Mouse (Mus musculus): ENCODE data around the gene Ppp1r3e.

The Ppp1r3e gene

DNA sequence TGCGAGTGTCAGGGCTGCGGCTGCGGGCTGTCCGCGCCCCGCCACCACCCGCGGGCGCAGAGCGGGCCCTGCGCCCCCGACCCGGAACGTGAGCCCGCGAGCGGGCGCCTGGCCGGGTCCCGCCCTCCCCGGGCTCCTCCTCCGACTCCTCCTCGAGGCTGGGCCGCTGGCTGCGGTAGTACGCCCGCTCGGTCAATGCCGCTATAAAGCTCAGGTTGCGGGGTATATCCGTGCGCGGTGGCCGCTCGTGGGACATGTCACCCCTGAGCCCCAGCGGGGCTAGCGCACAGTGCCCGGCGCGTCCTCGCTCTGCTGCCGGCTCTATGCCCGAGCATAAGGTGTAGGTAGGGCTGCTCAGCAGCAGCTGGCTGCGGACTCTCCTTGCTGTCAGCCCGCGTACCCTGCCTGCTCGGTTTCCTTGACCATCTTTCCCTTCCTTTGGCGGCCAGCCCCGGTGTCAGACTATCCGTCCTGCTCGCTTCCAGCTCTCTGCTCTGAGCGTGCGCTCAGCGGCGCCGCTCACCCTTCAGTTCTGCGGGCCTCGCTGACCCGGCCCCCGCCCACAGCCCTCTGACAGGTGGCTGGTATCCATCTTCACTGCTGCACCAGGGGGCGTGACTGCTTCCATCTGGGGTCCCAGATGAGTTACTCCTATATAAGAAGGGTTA lies at the start of gene Ppp1r3e:
Ppp1r3e (minus strand) TSS at position 503 of the 668 bp plus-strand sequence.
- peak; percentile 63 for DNase-seq

DNA sequence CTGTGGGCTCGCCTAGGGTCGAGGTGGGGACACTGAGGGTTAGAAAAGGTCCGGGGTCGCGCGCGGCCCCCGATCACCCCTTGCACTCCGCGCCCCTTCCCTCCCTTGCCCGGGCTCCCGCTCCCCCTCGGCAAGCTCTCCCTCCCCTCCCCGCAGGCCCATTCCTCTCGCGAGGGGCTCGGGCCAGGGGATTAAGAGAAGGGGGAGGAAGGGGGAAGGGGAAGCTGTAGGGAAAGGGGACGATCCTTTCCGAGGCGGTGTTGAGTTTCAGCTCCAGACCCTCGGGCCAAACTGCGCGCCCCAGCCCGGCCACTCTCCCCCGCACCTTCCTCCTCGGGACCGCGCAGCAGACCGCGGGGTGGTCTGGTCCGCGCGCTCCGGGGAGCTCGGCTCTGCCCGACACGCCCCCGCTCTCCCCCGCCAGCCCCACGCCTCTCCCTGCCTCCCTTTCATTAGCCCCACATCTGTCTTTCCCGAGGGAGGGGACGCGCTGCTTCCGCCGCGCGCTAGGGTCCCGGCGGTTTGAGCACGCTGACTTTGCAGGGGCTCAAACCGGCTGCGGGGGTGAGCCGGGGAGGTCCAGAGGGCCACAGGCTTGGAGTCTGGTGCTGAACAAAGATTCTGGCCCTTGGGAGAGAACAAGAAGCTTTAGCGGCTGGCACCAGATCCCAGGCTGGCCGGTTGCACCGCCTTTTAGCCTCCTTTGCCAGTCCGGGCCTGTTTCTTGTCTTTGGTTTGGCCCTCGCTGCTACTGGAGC lies 49.2 kb upstream of the Ppp1r3e start:
- peak; percentile 40 for DNase-seq

DNA sequence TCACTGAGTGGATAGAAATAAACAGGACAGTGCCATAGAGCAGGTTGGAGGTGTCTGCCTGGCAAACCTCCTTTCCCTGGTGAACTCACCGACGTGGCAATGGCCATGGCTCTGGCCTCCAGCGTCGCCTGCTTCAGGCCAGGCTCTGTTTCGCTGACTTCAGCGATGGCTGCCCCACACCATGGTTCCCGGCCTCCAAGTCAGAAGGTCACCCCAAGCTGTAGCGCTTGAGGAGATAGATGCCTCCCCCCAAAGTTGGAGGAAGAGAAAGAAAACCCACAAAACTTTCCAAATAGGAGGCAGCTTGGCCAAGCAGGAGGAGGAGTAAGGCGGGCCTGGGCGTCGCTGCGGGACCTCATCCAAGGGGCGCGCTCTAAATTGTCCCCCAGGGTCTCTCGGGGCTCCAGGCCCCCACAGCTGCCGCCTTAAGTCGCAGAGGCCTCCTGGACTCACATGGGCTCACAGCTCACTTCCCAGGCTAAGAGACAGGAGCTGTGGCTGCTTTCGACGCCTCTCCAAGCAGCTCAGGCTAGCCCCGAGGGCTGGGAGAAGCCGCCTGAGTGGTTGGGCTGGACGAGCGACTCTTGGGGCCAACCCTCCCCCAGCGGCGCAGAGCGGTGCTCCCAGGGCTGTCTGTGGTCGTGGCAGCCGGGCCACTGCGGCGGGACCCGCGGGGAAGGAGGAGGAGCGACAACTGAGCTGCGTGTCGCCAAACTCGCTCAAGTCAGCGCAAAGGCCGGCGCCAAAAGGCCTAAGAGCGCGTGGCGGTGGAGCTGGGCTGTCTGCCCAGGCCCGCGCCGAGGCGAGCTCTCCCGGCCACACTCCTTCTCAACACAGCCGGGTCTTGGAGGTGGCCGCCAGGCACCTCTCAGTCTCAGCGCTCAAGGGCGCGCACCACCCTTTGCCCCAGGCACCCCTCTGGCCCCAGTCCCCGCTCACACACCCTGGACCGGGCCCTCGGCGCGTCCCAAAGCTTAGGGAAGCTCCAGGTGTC lies 48.3 kb upstream of the Ppp1r3e start, which contains the start of gene Efs:
Efs (minus strand) TSS at position 778 of the 994 bp plus-strand sequence.
- peak; percentile 50 for DNase-seq

DNA sequence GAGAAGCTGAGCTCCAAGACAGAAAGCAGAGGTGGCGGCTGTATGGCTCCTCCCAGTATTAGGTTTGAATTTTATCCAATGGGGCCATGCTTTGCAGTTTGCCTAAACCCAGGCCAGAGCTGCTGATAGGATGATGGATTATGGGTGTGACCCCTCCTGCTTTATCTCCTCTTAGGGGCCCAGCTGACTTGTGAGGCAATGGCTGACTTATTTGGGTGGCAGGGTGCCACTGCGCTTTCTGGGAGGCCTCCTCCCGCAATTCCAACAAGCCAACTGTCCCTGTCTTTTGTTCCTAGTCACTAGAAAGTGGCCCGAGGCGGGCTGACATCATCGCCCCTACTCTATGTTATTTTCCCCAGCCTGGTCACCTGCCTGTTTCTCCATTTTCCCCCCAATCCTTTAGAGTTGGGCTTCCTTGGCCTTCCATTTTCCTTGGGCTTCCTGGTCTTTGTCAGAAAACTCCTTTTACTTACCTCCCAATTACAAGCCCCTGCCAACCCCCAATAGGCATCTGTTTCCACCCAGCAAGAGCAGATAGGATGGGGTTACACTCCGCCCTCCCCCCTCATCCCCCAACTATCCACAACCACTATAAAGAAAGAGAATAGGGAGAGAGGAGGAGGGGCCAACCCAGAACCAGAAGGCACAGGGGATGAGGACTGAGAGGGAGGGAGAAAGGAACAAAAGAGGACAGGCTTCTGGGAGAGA lies 47.4 kb upstream of the Ppp1r3e start:
- DNase-seq = peak; percentile 35

DNA sequence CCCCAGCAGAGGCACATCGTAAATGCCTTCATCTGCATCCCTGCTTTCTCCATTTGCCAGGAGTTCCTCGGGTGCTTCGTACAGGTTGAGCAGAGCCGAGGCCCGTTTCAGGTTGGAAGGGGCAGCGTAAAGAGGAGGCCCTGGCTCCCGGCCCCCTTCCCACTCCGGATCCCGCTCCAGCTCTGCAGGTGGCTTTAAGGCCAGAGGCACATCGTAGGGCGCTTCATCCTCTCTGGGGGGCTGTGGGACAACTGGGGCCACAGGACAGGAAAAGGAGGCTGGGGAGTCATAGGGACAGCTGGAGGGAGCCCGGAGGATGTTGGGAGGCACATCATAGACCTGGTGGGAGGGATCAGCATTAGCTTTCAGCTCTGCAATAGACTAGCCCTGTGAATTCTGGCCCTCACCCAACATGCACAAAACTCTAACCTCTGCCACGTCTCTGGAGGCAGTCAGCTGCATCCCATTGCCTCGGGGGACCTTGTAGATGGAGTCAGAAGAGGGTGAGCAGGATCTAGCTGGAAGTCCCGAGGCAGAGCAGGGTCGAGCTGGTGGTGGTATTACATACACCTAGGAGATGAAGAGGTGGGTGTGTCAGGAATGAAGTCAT lies 42.8 kb upstream of the Ppp1r3e start:
- no peak for DNase-seq

DNA sequence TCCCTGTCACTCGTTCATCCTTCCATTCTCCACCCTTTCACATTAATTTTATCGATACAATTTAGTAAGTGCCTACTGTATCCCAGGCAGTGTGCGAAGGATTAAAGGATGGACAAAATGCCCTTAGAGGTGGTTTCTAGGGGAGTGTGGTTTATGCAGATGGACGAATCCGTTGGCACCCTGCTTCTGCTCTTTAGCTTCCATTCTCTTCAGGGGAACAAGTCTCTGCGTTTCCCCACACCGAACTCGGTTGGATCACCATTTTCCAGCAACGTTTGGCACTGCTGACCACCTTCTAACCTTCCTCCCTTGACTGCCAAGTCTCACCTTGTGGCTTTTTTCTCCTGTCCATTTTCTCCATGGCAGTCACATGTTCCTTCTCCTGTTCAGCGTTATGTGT lies 36.0 kb upstream of the Ppp1r3e start:
- DNase-seq = no peak

DNA sequence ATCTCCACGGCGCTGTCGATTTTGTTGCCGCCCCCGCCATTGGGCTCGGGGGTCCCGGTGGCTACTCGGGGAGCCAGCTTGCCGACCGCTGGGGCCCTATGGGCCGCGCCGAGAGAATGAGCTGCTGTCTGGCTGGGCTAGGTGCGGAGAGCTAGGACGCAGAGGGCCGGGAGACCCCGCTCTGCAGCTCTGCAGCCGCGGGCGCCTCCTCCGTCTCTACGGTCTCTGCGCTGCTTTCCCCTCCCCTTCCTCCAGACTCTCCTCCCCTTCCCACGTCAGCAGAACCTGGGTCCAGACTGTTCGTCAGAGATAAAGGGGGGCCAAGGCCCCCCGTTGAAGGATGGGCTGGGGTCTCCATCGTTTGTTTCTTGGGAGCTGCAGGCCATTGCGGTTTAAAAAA lies 35.5 kb upstream of the Ppp1r3e start, which contains the start of gene Slc22a17:
Slc22a17 (minus strand) TSS at position 247 of the 400 bp plus-strand sequence.
- DNase-seq = peak; percentile 72

DNA sequence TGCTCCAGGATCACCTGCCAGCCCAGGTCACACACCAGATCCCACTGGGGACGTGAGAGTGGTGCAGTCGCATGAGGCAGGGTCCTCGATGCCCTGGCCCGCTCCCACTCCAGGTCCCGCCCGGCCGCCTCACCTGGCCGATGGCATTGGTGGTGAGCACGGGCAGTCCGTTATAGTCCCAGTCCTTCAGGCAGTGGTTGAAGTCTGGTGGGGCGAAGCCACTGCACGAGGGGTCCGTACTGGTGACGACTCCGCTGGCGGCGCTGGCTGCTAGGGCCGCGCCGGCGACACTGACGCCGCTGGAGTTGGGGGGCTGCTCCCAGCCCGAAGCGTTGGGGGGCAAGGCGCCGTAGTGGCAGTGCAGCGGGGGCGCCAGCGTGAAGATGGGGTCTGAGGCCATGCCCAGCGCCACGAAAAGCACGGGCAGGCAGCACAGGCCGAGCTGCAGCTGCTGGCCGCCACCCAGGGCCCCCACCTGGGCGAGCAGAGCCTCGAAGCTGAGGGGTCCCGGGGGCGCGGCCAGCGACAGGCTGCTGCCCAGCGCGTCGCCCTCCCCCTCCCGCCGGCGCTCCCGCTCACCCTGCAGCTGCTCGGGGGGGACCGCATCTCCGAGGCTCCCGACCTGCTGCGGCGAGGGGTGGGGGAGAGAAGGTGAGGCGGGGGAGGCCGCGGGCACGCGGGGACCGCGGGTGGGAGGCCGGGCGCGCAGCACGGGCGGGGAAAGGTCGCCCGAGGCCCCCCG lies 34.9 kb upstream of the Ppp1r3e start:
- no peak for DNase-seq

DNA sequence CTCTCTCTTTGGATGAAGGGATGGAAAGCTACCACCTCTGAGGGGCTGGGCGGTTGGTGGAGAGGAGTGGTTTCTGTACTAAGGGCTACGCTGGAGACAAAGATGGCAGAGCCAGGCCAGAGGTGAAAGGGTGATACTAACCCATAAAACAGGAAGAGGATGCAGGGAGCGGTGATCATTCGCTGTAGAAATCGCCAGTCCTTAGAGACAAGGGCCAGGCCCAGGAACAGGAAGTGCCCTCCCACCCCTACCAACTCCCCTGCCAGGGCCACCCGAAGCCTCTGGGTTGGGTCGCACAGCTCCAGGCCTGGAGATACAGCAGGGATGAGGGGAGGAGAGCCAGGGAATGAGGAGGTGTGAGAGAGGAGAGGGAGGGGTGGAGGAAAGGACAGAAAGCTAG lies 31.3 kb upstream of the Ppp1r3e start:
- DNase-seq = no peak

DNA sequence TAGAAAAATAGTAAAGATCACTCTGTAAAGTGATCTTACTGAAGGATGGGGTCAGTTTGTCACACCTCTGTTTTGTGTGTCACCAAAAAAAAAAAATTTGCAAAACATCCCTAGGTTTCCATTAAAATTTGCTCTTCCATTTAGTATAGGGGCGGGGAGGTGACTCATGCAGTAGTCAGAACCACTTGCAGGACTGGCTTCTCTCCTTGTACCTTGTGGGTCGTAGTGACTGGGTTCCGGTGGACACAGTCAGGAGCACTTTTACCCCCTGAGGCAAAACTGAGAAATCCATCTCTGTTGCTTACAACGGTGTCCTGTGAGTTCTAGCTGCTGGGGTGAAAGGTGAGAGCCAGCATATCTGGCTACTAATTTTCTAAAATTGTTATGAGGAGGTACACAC lies 26.3 kb upstream of the Ppp1r3e start:
- no peak for DNase-seq

DNA sequence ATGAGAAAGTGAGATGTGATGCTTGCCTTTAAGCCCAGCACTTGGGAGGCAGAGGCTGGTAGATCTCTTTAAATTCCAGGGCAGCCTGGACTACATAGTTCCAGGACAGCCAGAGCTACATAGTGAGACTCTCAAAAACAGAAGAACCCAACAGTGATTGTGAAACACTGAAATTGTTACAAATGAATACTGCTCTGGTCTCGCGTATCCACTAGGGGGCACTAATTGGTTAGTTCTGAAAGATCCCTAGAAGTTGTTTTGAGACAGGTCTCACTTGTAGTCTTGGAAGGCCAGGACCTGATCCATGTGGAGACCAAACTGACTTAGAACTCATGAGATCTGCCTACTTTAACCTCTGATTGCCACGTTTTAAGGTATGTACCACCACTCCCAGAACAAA lies 23.0 kb upstream of the Ppp1r3e start:
- peak; percentile 81 for DNase-seq

DNA sequence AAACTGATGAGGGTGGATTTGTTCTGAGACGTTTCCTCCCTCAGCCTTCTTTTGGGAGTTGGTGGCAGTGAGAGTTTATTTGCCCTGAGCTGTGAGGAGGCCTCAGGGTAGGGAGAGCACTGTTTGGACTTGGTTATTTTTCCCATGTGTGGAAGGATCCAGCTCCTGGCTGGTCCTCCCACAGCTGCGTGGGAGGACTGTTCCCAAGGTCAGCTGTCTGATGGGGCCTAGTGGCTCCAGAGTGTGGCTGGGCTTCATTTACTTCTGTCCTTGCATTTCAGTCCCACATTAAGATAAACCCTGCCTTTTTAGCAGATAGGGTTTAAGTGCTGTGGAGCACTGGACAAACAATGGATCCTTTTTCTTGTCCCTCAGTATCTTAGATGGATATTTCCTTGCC lies 20.1 kb upstream of the Ppp1r3e start:
- no peak for DNase-seq

DNA sequence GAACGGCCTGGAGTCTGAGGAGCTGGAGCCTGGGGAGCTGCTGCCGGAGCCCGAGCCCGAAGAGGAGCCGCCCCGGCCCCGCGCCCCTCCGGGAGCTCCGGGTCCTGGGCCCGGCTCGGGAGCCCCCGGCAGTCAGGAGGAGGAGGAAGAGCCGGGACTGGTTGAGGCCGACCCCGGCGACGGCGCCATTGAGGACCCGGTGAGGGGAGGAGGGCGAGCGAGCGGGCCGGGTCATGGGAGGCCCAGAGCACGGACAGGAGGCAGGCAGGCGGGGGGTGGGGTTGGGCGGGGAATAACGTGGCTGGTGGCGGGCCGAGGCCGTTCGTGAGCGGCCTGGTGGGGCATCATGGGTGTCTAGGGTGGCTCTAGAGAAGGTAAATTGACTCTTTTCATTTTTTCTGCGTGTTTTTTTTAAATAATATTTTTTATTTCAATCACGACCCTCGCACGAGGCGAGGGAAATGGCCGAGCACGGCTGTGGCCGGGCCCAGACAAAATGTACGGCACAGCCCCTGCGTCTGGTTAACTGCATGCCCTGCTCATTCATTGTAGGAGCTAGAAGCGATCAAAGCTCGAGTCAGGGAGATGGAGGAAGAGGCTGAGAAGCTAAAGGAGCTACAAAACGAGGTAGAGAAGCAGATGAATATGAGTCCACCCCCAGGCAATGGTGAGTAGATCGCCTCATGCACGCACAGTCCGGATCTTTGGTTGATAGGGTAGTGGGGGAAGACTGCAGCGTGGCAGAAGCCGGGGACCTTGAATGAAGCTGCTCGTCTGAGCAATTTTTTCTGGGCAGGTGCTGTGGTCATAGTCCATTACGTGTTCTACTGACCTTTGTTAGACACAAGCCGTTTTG lies 17.2 kb upstream of the Ppp1r3e start:
- peak; percentile 67 for DNase-seq

DNA sequence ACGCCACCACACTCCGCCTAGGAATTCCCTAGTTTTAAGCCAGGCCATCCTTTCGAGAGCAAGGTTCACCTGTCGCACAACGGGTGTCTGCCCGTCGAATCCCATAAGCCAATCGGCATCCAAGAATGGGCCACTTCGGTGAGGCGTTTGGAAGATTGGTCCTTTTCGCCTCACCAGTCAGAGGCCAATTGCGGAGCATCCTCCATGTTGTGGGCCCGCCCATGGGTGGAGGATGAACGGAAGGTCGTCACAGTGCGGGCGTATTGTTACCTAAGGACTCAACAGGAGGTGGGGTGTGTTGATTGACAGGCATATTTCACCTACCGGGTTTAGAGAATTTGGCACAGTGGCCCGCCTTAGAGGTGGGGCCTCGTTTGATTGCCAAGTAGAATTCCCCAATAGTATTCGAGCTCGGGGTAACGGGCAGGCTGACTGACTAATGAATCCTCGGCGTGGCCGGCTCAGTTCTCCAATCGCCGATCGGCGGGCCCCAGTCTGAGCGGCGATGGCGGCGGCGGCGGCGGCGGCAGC lies 16.4 kb upstream of the Ppp1r3e start:
- DNase-seq = peak; percentile 95

DNA sequence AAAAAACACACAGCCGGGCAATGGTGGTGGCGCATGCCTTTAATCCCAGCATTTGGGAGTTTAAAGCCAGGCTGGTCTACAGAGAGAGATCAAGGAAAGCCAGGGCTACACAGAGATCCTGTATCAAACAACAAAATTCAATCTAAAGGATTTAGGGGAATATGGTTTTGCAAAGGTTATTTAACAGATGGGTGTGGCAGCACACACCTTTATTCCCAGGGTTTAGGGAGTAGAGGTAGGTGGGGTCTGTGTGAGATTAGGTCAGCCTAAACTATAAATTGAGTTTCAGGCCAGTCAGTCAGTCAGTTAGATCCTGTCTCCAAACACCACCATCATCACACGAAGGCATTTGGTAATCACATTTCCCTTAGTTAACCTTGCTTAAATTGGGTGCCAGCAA lies 14.8 kb upstream of the Ppp1r3e start, which contains the start of gene Pabpn1:
Pabpn1 (plus strand) TSS at position 301 of the 400 bp plus-strand sequence.
- no peak for DNase-seq

DNA sequence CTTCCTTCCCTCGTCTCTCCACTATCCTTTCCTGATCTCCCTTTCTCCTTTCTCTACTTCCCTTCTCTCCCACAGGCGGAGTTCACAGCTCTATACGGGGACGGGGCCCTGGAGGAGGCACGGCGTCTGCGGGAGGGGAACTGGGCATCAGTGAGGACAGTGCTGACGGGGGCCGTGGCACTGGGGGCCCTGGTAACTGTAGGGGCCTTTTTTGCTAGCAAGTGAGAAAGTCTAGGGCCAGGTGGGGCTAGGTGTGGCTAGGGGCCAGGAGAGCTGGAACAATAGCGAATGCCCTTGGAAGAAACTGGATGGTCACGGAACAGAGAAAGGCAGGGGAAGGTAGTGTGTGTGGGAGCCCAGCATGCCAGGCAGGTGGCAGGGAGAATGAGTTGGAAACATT lies 8.0 kb upstream of the Ppp1r3e start:
- no peak for DNase-seq

DNA sequence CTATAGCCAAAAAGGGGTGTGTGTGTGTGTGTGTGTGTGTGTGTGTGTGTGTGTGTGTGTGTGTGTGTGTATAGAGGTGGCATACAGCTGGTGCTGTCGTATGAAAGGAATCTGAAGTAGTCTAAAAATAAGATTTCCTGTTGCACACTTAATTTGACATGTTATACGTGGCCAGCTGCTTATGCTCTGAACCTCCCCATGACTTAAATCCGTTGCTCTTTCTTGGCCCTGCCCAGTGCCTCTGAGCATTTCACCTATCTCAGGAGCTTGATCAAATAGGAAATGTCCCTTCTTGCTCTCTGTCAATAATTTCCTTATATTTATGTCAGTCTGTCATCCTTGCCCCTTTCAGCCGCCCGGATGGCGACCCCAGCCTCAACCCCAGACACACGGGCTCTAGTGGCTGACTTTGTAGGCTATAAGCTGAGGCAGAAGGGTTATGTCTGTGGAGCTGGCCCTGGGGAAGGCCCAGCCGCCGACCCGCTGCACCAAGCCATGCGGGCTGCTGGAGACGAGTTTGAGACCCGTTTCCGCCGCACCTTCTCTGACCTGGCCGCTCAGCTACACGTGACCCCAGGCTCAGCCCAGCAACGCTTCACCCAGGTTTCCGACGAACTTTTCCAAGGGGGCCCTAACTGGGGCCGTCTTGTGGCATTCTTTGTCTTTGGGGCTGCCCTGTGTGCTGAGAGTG lies 6.8 kb upstream of the Ppp1r3e start:
- DNase-seq = no peak

DNA sequence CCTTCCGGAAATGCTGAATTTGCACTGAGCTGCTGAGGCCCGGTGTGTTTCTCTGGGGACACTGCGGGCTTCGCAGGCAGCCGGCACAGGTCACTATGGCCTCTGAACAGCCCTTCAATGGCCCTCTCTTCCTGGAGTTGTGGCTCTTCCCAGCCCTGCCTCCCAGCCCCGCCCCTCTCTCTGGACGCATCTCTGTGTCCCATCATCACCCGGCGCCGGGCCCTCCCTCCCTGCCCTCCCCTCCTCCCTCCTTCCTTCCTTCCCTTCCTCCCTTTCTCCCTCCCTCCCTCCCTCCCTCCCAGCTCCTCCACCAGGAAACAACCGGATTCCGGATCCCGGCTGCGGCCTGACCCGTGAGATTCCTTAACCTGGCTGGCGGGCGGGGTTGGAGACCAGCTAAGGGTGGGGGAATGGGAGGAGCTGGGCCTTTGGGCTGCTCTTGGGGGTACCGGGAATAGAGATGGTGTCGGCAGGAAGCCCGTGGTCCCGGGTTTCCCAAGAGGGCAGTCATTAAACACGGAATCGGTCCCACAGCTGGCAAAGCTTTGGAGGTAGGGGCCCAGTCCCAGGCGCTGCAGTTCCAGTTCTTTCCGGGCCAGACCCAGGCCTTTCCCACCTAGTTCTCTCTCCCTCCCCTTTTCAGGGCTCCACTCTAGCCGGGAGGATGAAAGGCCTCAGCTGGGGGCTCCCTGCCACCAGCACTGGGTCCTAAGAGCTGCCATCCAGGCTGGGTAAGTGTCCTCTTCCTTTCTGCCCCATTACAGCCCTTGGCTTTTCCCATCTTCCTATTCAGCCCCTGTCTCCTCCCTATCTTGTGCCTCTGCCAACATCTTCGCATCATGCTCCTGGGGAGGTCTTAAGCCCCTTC lies 6.0 kb upstream of the Ppp1r3e start, which contains the start of the genes Bcl2l2 and Gm20521:
Bcl2l2 (plus strand) TSS at position 224 of the 868 bp plus-strand sequence.
Gm20521 (plus strand) TSS at position 288 of the 868 bp plus-strand sequence.
- DNase-seq = peak; percentile 85

Data from lung, postnatal 14 days (tissue).